Mouse (Mus musculus): ENCODE measurements around the gene Igf2bp2.
A peak's percentile ranks its signal among the peaks of the same experiment; 100 is the strongest.

Igf2bp2 gene

DNA sequence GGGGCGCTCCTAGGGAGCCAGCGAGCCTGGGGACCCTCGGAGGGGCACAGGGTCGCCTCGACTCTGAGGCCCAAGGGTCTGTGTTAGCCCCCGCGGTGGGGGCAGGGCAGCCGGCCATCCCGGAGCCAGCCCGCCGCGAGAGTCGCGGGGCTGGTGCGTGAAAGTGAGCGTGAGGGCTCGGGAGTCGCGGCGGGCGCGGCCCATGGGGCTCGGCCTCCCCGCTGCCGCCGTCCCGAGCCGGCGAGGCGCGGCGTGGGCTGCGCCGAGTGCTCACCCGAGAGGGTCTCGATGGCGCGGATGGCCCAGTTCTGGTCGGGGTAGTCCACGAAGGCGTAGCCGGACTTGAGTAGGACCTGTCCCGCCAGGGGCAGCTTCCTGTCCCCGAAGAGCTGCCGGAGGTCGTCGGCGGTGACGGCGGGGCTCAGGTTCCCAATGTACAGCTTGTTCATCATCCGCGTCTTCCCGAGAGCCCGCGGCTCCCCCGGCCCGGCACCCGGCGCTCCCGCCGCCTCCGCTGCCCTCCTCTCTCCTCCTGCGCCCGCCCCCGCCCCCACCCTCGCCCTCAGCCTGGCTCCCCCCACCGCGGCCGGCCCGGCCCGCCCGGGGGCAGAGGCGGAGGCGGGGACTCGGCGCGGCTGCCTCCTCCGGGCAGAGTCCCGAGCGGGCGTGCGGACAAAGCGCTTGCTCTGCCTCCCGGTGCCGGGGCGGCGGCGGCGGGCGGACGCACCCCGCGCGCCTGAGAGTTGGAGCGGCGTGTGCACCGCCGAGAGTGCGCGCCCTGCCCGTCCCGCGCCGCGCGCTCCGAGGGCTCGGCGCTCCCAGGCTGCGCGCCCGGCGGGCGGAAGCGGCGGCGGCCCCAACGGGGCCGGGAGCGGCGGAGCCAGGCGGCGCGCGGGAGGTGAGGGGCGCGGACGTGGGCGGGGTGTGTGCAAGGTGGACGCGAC, at the start of gene Igf2bp2:
Igf2bp2 (minus strand) TSS at position 788 of the 944 bp plus-strand sequence.
- DNase-seq = peak; percentile 68

DNA sequence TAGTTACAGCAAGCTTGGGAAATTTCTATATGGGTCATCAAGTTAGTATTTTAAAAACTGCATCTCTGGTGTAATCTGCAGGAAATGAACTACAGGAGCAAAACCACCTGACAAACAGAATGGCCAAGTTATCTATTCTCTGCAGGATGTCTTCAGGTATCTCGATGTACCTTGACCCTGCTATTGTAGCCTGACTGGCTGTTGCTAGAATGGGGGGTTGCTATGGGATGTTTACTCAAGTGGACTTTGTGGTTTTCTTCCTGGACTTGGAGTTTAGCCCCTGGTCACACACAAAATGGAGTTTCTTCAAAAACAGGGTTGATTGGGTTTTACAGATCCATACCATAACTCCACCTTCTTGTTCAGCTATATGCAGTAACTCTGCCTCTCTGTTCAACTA, 40.4 kb upstream of the Igf2bp2 start:
- DNase-seq = no peak

DNA sequence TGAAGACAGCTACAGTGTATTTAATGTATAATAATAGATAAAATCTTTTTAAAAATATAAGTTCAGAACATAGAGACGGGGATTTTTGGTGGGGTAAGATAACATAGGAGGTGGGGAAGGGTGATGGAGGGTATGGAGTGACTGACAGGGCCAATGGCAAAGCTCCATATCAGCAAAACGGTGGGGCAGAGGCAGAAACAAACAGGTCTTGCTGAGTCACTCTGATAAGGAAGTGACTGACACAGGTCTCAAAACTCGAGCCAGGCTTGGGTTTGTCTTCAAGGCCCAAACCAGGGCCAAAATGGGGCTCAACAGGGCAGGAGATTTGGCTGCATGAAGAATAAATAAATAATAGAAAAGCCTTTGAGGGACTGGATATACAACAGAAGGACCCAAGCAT, 38.8 kb upstream of the Igf2bp2 start:
- no peak for DNase-seq

- DNase-seq = no peak
These were observed 37.4 kb upstream of the Igf2bp2 start for GRCm38 (mm10) chr16:22200476-22200875.

DNA sequence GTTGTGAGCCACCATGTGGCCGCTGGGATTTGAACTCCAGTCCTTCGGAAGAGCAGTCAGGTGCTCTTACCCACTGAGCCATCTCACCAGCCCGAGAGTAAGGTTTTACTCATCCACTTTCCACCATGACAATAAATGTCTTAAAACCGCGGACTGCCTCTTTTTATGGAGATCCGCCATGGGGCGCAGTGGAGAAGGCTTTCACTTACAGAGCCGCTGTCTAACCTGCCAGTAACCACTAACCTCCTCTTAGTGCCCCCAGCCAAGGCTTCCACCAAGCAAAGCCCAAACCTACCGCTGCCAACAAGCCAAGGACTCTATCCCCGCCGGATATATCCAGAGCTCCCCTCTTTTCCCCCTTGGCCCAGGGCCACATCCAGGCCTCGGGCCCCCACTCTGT, 24.3 kb upstream of the Igf2bp2 start:
- no peak for DNase-seq

DNA sequence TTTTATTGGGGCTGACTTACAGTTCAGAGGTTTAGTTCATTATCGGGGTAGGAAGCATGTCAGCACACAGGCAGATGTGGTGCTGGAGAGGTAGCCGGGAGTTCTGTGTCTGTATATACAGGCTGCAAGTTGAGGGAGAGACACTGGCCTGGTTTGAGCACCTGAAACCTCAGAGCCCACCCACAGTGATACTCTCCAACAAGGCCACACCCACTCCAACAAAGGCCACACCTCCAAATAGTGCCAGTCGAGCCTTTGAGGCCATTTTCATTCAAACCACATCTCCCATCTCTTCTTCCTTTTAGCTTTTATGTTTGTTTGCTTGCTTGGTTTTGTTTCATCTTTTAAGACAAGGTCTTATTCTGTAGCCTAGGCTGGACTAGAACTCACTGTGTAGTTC, 22.3 kb upstream of the Igf2bp2 start:
- no peak for DNase-seq

- no peak for DNase-seq
These were observed 21.0 kb upstream of the Igf2bp2 start for GRCm38 (mm10) chr16:22184113-22184512.

DNA sequence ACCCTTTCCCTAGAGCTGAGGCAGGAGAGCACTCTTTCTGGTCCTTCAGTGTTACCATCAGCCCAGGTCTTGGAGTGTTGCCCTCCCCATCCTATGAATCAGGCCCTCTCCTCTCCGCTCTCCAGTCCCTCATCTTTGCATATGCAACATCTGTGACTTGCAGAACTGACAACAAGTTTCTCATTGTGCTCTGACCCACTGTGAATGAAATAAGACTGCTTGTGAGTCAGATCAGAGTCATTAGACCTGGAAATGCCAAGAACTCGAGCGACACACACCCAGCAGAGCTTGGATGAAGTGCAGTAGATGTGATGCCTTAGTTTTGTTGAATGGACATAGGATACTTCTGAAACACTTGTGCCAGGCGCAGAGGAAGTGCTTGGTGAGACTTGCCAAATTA, 19.2 kb upstream of the Igf2bp2 start:
- no peak for DNase-seq

DNA sequence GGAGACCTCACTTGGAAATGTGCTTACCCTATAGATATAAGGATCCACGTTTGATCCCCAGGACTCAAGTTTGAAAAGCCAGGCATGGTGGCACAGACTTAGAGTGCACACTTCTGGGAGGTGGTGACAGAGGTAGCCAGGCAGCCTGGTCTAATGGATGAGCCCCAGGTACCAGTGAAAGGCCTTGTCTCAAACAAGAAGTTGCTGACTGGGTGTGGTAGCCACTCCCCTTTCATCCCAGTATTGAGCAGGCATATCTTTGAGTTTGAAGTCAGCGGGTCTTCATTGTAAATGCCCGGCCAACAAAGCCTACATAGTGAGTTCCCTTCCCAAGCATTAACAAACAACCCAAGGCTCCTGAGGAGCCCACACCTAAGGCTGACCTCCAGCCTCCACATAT, 15.7 kb upstream of the Igf2bp2 start:
- no peak for DNase-seq

DNA sequence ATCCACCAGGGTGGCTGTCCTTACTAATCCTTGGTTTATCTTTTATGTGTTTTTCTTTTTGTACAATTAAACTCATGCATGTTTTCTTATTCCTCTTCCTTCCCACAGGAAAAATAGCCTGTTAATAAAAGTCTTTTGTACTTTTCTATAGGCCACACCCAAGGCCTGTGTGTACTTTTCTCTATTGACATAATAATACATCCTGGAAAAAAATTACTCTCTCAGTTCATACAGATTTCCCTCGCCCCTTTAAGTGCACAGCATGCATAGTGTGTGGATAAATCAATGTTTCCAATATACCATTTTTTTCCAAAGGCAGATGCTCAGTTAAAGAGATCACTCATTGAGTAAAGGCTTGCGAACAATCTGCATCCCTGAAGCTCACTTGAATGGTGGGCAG, 14.9 kb upstream of the Igf2bp2 start:
- no peak for DNase-seq

DNA sequence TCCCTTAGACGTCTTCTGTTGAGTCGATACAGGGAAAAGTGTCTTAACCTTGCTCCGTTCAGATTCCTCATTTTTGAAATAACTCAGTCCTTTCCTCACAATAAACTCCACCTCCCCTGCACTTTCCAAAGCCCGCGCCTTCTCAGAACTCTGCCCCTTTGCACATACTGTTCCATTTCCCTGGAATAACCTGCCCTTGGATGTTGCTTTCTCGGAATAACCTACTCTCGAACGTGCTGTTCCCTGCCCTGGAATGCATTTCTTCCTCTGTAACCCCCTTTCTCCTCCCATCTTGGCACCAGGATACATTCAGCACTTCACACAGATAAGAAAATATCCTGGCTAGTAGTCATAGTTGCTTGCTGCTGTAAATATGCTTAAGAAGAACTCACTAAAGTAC, 5.6 kb upstream of the Igf2bp2 start:
- DNase-seq = no peak

DNA sequence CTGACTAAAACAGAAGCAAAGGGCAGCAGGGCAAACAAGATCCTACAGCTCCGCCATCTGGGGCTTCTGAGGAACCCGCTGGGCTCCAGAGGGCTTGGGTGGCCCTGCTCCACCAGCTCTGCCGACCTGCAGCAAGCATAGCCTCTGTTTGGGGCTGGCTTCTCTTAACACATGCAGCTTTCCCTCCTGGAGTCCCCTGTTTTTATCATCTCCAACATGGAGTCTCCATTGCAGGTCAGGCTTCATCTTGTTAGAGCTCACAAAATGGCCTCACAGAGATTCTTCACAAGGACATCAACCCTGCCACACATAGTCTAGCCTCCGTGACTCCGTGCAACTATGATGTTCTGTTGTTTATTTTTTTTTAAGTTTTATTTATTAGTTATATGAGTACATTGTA, 2.5 kb upstream of the Igf2bp2 start:
- DNase-seq = no peak

- no peak for DNase-seq
These were observed 1.3 kb upstream of the Igf2bp2 start for GRCm38 (mm10) chr16:22164446-22164845.

GRCm38 (mm10) chr16:22163456-22163851, 355 bp upstream of the Igf2bp2 start:
- peak; percentile 30 for DNase-seq

- DNase-seq = no peak
These were observed 1.0 kb downstream of the Igf2bp2 start for GRCm38 (mm10) chr16:22162066-22162511.

- DNase-seq = no peak
These were observed 1.6 kb downstream of the Igf2bp2 start for GRCm38 (mm10) chr16:22161351-22162065.

DNA sequence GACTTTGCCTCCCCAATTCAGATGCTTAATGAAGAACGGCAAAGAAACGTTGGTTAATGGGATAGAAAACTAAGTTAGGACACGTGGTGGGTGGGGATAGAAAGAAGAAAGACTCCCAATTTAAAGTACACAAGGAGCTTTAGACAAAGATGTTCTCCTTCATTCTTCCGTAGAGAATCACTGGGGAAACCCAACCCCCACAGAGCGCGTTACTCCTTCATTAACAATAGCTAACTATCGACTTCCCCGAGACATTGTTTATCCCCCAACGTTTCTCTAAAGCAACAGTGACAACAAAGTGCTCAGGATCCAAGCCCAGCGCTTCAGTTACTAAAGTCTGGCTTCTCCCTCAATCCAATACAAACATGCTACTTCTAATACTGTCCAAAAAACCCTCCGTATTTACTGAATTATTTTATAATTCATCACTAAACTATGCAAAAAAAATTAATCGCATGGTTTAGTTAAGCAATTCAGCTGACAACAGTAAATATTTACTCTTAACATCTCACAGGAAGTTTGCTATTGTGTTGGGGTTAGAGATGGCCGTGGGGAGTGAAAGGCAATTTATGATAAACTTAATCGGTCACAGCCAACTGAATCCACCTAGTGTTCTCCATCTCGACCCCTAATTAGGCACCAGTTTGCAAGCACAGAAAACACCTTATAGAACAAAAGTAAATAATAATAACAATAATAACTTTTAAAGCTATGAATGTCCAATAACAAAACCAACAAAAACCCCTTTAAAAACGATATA, 2.5 kb downstream of the Igf2bp2 start:
- DNase-seq = no peak

- DNase-seq = no peak
These were observed 10.1 kb downstream of the Igf2bp2 start for GRCm38 (mm10) chr16:22152941-22153444.

- no peak for DNase-seq
These were observed 11.3 kb downstream of the Igf2bp2 start for GRCm38 (mm10) chr16:22151706-22152315.

- no peak for DNase-seq
These were observed 12.7 kb downstream of the Igf2bp2 start for GRCm38 (mm10) chr16:22150421-22150820.

DNA sequence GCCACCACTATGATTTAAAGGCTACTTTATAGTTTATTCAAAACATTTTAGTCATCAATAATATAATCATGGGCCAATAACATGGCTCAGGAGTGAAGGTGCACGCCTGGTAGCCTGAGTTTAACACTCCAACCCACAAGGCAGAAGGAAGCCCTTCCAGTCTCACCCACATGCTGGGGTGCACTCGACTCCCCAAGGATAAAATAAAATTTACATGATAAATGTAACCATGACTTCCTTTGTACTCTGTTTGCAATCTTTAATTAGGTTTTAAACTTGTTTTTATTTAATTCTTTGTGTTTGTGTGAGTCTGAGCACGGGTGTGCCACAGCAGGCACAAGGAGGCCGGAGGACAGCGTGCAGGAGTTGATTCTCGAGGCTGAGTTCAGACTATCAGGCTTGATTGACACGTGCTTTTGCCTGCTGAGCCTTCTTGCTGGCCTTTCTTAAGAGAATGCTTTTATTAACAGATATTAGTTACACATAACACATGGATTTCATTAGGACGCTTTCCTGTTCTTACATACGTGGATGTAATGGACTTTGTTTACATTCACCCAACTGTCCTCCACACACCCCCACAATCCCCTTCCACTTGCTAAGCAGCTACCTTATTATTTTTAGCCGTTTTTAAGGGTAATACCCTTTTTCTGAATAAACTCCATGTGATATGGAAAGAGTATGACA, 13.3 kb downstream of the Igf2bp2 start:
- no peak for DNase-seq

DNA sequence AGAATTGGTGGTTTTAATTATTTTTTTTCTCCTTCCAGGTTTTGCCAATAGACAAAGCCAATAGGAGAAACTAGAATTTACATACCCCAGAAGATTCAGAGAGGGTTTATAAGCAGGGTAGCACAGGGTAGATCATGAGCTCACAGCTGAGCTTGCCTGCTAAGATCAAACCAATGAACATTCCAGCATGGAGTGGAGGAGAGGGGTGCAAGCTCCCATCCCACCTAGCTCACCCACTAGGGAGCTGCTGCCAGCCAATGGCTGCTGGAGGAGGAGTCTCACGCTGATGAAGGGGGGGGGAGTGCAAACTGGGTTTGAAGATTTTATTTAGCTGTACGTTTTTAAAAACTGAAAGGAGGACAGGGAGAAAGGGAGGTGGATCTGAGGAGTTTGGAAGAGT, 14.0 kb downstream of the Igf2bp2 start:
- no peak for DNase-seq
